Mouse (Mus musculus): Measurements from ENCODE around the gene Zkscan17. TPM values are rescaled to one million over a fixed set of nuclear protein-coding genes. Genes with fewer than 3 reads are reported as not detected.
A peak's percentile ranks its signal among the peaks of the same experiment; 100 is the strongest.

The Zkscan17 gene
- polyA plus RNA-seq, 1 experiment from 2014 or later = 16.6 TPM

DNA sequence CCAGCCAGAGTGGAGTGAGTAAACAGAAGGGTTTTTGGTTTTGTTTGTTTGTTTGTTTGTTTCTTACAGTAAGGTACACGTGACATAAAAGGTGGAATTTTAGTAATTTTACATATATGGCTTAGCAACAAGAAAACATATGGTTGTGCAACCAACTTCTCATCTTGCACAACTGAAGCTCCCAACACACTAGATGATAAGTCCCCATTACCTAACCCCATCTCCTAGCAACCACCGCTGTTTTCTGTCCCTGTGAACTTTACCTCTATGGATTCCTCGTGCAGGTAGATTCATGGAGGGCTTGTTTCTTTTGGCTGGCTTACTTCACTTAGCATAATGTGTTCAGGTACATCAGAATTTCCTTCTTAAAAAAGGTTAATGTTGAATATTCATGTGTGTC lies 16.8 kb upstream of the Zkscan17 start:
- Histone ChIP-seq H3K4me1 (replicated peaks; ENCODE audit: control insufficient read depth, insufficient read depth, low read length) (no peaks in the 10 kb centered on the region), H3K9ac (replicated peaks; ENCODE audit: low read depth, low read length) (no peak overlapping the region), H3K27me3 (replicated peaks; ENCODE audit: control insufficient read depth, insufficient read depth, low read length) (no peaks in the 10 kb centered on the region), H3K9me3 (ENCODE audit: control insufficient read depth, low read length) (no peaks in the 10 kb centered on the region), H3K4me2 (ENCODE audit: low read length) (no peak overlapping the region), H3K4me3 (replicated peaks; ENCODE audit: low read length) (no peak overlapping the region), H3K27ac (ENCODE audit: low read length) (no peak overlapping the region), H3K36me3 (ENCODE audit: control insufficient read depth, insufficient read depth) (no peaks in the 10 kb centered on the region)
- no peak for ATAC-seq
- WGBS = 95% methylated on average over 3 of the region's 3 CpGs

DNA sequence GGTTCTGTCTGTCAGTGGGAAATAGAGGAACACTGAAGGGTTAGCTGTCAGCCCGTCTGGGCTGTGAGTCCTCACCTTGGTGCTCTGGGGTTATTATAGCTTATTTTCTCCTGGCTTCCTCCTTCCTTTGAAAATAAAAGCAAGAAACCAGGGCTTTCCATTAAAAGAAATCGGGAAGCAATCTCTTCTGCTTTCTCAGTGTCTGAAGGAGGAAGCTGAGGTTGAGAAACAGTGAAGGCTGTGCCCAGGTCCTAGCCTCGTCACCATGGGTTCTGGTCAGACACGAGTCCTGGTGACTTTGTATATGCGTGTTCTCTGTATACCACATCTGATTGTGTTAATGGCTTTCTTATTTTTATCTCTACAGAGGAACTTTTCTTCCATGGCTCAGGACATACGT lies 15.9 kb upstream of the Zkscan17 start:
- Histone ChIP-seq H3K4me1 (replicated peaks; ENCODE audit: control insufficient read depth, insufficient read depth, low read length) (no peaks in the 10 kb centered on the region), H3K27me3 (replicated peaks; ENCODE audit: control insufficient read depth, insufficient read depth, low read length) (no peaks in the 10 kb centered on the region), H3K4me2 (ENCODE audit: low read length) (no peak overlapping the region), H3K4me3 (replicated peaks; ENCODE audit: low read length) (no peak overlapping the region), H3K27ac (ENCODE audit: low read length) (no peak overlapping the region), H3K36me3 (ENCODE audit: control insufficient read depth, insufficient read depth) (no peaks in the 10 kb centered on the region), H3K9ac (replicated peaks; ENCODE audit: low read depth, low read length) (no peak overlapping the region), H3K9me3 (ENCODE audit: control insufficient read depth, low read length) (no peaks in the 10 kb centered on the region)
- WGBS = 84% methylated on average over 6 of the region's 6 CpGs
- ATAC-seq = no peak

DNA sequence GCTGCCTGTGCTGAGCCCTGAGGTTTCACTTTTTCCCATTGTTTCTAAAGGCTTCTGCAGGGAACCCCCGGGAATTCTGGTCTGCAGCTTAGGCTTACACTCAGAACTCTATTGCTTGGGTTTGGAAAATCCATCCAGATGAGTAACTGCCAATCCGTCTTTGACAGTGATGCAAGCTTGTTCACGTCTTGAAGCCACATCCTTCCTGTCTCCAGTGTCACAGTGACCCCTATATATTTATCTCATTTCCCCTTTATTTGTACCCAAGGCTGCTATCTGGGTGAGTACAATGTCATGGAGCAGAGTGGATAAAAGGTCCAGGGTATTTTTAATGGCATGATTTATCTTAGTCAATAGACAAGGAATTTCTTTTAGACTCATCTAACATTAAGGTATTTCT lies 14.8 kb upstream of the Zkscan17 start, which contains the start of gene Nlrp3:
TSS of gene Nlrp3 (plus strand) at position 245 of the 400 bp plus-strand sequence.
- WGBS = 45% methylated on average over 3 of the region's 3 CpGs
- H3K9ac ChIP-seq (replicated peaks; ENCODE audit: low read depth, low read length) = no peak within 1 kb of the TSS
- H3K27me3 ChIP-seq (replicated peaks; ENCODE audit: control insufficient read depth, insufficient read depth, low read length) = no peaks in the 10 kb centered on the region
- no peak within 1 kb of the TSS for H3K4me2 ChIP-seq (ENCODE audit: low read length)
- H3K9me3 ChIP-seq (ENCODE audit: control insufficient read depth, low read length) = no peaks in the 10 kb centered on the region
- no peaks in the 10 kb centered on the region for H3K36me3 ChIP-seq (ENCODE audit: control insufficient read depth, insufficient read depth)
- ATAC-seq = no peak
- no peak within 1 kb of the TSS for H3K27ac ChIP-seq (ENCODE audit: low read length)
- no peaks in the 10 kb centered on the region for H3K4me1 ChIP-seq (replicated peaks; ENCODE audit: control insufficient read depth, insufficient read depth, low read length)
- no peak within 1 kb of the TSS for H3K4me3 ChIP-seq (replicated peaks; ENCODE audit: low read length)

DNA sequence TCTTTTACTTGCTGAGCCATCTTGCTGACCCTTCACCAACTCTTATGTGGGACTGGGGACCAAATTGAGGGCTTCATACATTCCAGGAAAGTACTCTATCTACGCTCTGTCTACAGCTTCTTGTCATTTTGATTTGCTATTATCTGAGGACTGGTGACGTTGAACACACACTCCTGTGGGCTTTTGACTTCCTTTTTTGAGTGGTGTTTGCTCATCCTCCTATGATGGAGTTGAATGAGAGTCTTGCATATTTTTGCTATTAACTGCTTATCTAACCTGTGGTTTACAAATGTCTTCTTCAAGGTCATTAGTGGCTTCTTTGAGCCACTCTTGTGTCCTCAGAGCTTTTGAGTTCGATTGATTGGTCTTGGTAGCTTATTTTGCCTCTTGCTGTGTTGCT lies 13.6 kb upstream of the Zkscan17 start:
- H3K9ac ChIP-seq (replicated peaks; ENCODE audit: low read depth, low read length) = no peak overlapping the region
- WGBS = 81% methylated on average over 3 of the region's 3 CpGs
- ATAC-seq = no peak

DNA sequence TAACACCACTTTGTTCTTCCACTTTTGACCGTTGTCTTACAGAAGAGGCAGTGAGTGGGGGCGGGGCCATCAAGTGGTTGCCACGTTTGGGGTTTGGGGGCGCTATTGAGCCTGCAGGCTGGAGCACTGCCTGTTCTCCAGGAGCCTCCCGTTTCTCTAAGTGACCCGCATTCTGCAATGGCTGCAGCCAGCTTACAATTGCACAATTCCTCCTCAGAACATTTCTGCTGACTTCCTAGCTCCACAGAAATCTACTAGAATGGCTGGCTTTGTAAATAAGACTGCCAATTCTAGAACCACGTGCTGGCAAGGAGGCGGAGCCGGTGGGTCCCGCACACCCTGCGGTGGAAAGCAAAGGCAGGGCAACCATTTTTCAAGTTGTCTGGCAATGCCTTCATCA lies 11.8 kb upstream of the Zkscan17 start:
- Histone ChIP-seq H3K9me3 (ENCODE audit: control insufficient read depth, low read length) (no peaks in the 10 kb centered on the region), H3K4me3 (replicated peaks; ENCODE audit: low read length) (no peak overlapping the region), H3K27ac (ENCODE audit: low read length) (no peak overlapping the region), H3K4me1 (replicated peaks; ENCODE audit: control insufficient read depth, insufficient read depth, low read length) (no peaks in the 10 kb centered on the region), H3K4me2 (ENCODE audit: low read length) (no peak overlapping the region), H3K9ac (replicated peaks; ENCODE audit: low read depth, low read length) (no peak overlapping the region), H3K36me3 (ENCODE audit: control insufficient read depth, insufficient read depth) (no peaks in the 10 kb centered on the region), H3K27me3 (replicated peaks; ENCODE audit: control insufficient read depth, insufficient read depth, low read length) (no peaks in the 10 kb centered on the region)
- ATAC-seq = no peak
- WGBS = 42% methylated on average over 11 of the region's 11 CpGs

More for the DNA sequence above, 13.6 kb upstream of the Zkscan17 start:
- no peaks in the 10 kb centered on the region for H3K9me3 ChIP-seq (ENCODE audit: control insufficient read depth, low read length)
- no peak overlapping the region for H3K4me3 ChIP-seq (replicated peaks; ENCODE audit: low read length)
- H3K4me1 ChIP-seq (replicated peaks; ENCODE audit: control insufficient read depth, insufficient read depth, low read length) = no peaks in the 10 kb centered on the region
- H3K27me3 ChIP-seq (replicated peaks; ENCODE audit: control insufficient read depth, insufficient read depth, low read length) = no peaks in the 10 kb centered on the region
- H3K4me2 ChIP-seq (ENCODE audit: low read length) = no peak overlapping the region
- no peaks in the 10 kb centered on the region for H3K36me3 ChIP-seq (ENCODE audit: control insufficient read depth, insufficient read depth)
- H3K27ac ChIP-seq (ENCODE audit: low read length) = no peak overlapping the region

DNA sequence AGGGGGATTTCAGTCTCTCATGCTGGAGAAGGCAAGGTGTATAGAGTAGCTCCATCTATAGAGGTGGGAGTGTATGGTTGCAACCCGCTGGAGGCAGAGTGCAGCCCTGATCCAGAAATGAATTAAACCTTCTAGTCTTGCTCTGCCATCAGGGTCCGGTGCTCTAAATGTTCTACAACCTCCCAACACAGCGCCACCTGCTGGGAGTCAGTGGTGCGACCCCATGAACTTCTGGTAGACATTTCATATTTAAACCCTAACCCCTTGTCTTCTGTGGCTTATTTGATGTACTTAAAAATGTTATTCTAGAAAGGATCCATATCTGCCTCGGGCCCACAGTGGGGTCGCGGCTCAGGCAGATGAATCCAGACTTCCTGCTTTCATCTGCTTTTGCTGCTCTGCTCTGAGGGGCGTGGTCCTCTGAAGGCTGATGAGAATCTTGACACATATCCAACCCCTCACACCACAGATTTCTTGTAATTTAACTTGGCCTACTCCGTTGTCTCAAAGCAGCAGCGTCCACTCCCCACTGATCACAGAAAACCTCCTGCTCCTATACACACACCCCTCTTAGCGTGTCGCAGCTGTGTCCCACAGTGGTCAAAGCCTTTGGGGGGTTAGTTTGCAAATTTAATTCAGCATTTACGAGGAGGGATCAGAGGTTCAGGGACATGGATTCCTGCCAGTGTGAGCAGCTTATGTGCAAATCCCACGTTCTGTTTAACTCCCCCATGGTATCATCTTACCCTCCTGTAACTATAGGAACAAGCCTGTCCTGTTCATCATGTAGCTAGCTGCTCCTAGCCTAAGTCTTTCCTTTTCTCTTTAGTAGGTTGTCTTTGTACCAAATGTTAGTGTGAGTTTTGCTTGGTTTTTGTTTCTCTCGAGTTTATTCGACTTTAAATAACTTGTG lies 10.9 kb upstream of the Zkscan17 start:
- no peak overlapping the region for H3K27ac ChIP-seq (ENCODE audit: low read length)
- H3K27me3 ChIP-seq (replicated peaks; ENCODE audit: control insufficient read depth, insufficient read depth, low read length) = no peaks in the 10 kb centered on the region
- H3K36me3 ChIP-seq (ENCODE audit: control insufficient read depth, insufficient read depth) = no peaks in the 10 kb centered on the region
- no peaks in the 10 kb centered on the region for H3K9me3 ChIP-seq (ENCODE audit: control insufficient read depth, low read length)
- ATAC-seq = no peak
- no peaks in the 10 kb centered on the region for H3K4me1 ChIP-seq (replicated peaks; ENCODE audit: control insufficient read depth, insufficient read depth, low read length)
- H3K4me3 ChIP-seq (replicated peaks; ENCODE audit: low read length) = no peak overlapping the region
- 69% methylated on average over 16 of the region's 16 CpGs for WGBS
- H3K4me2 ChIP-seq (ENCODE audit: low read length) = no peak overlapping the region
- H3K9ac ChIP-seq (replicated peaks; ENCODE audit: low read depth, low read length) = no peak overlapping the region

DNA sequence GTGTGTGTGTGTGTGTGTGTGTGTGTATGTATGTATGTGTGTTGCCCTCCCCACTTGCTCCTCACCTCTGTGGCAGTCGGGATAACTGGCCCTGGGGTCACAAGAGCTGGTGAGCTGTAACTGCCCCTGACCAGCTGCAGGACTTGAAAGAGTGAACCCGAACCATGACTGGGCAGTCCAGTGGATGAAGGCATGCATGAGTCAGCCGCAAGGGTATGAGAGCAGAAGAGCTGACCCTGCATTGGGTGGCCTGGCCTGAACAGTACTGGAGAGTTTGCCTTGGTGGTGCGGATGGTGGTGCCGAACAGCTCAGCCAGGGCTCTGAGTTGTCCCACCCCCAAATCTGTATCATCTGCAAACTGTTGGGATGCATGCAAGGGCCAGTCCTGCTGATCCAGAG lies 5.0 kb upstream of the Zkscan17 start:
- Histone ChIP-seq H3K27ac (ENCODE audit: low read length) (no peak overlapping the region), H3K9ac (replicated peaks; ENCODE audit: low read depth, low read length) (no peak overlapping the region), H3K4me3 (replicated peaks; ENCODE audit: low read length) (no peak overlapping the region), H3K4me1 (replicated peaks; ENCODE audit: control insufficient read depth, insufficient read depth, low read length) (no peaks in the 10 kb centered on the region), H3K36me3 (ENCODE audit: control insufficient read depth, insufficient read depth) (no peaks in the 10 kb centered on the region), H3K9me3 (ENCODE audit: control insufficient read depth, low read length) (no peaks in the 10 kb centered on the region), H3K27me3 (replicated peaks; ENCODE audit: control insufficient read depth, insufficient read depth, low read length) (no peaks in the 10 kb centered on the region), H3K4me2 (ENCODE audit: low read length) (no peak overlapping the region)
- 83% methylated on average over 5 of the region's 5 CpGs for WGBS
- no peak for ATAC-seq

DNA sequence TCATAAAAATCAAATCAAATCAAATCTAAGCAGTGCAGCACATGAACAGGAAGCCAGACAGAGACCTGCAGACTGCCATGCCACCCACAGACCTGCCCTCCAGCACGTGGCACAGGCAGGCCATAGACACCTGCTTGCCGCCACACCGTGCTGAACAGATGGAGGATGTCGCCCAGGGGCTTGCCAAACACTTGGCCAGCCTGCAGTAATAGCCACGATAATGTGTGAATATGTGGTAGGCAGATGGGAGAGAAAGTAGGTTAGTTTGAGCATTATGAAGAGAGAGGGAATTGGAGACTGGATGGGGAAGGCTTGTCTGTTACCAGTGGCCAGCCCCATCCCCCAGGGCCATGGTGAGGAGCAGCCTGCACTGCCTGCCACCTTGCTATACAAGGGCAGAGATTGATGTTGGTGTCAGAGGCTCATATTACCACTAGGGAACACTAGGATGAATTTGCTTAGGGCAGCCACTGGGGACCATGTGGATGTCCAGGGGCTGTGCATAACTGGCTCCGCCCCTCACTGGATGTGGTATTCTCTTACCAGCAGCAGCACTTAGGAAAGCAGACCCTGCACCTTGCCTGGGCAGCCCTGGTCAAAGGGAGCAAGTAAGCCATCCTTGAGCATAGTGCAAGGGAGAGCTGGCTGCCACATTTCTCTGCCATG lies 4.5 kb upstream of the Zkscan17 start:
- no peak overlapping the region for H3K27ac ChIP-seq (ENCODE audit: low read length)
- H3K4me2 ChIP-seq (ENCODE audit: low read length) = no peak overlapping the region
- WGBS = 65% methylated on average over 6 of the region's 6 CpGs
- no peaks in the 10 kb centered on the region for H3K9me3 ChIP-seq (ENCODE audit: control insufficient read depth, low read length)
- H3K27me3 ChIP-seq (replicated peaks; ENCODE audit: control insufficient read depth, insufficient read depth, low read length) = no peaks in the 10 kb centered on the region
- H3K9ac ChIP-seq (replicated peaks; ENCODE audit: low read depth, low read length) = no peak overlapping the region
- ATAC-seq = peak; percentile 23; the same call in 1 of the 2 replicates
- no peaks in the 10 kb centered on the region for H3K4me1 ChIP-seq (replicated peaks; ENCODE audit: control insufficient read depth, insufficient read depth, low read length)
- no peak overlapping the region for H3K4me3 ChIP-seq (replicated peaks; ENCODE audit: low read length)
- H3K36me3 ChIP-seq (ENCODE audit: control insufficient read depth, insufficient read depth) = no peaks in the 10 kb centered on the region

DNA sequence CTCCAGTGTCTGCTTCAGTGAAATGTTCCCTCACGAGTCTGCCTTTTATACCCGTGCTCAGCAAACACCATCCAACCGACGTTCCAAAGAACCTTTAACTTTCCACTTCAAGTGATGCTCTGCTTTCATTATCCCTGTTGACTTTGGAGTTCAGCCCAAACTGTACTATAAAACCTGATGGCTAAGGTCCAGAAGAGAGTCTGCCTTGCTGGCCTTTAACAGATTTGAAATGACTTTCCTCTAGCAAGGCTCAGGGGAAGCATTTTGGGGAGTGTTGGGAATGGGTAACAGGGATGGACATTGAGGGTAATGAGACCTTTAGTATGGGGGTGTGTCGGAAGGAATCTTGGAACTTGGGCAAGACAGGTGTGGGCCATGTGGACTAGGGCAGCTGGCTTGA lies 3.7 kb upstream of the Zkscan17 start:
- WGBS = 82% methylated on average over 5 of the region's 5 CpGs
- Histone ChIP-seq H3K36me3 (ENCODE audit: control insufficient read depth, insufficient read depth) (no peaks in the 10 kb centered on the region), H3K4me2 (ENCODE audit: low read length) (no peak overlapping the region), H3K9me3 (ENCODE audit: control insufficient read depth, low read length) (no peaks in the 10 kb centered on the region), H3K4me3 (replicated peaks; ENCODE audit: low read length) (no peak overlapping the region), H3K27me3 (replicated peaks; ENCODE audit: control insufficient read depth, insufficient read depth, low read length) (no peaks in the 10 kb centered on the region), H3K27ac (ENCODE audit: low read length) (no peak overlapping the region), H3K4me1 (replicated peaks; ENCODE audit: control insufficient read depth, insufficient read depth, low read length) (no peaks in the 10 kb centered on the region), H3K9ac (replicated peaks; ENCODE audit: low read depth, low read length) (no peak overlapping the region)
- ATAC-seq = no peak

Measured in forebrain, embryonic 16.5 days (tissue).